Mouse (Mus musculus) liver, embryonic 16.5 days (tissue): Measurements from ENCODE around the gene A930018P22Rik. TPM values are rescaled to one million over a fixed set of nuclear protein-coding genes. Genes with fewer than 3 reads are reported as not detected.
"Not testable (repeated sequence)": the region's sequence is repeated elsewhere in the genome, so short reads cannot be mapped to it uniquely, and the experiment has no call there.

Source experiments
- ATAC-seq: fragments of 200-750 bp; cut with Nextera tagmentation; 2 replicates; pipeline ENCODE4 v1.8.0; 2017; ENCODE audit warnings: low read depth, mild to moderate bottlenecking, moderate number of reproducible peaks, moderate library complexity
- H3K27ac ChIP-seq: fragments of 300-500 bp; sonication (generic); 2 replicates; pipeline ENCODE4 v1.5.1; 2014; ENCODE audit warnings: mild to moderate bottlenecking, low read length
- H3K27me3 ChIP-seq: fragments of 300-500 bp; sonication (generic); 2 replicates; pipeline ENCODE4 v1.6.1; 2014; ENCODE audit warnings: low read depth, low read length, mixed read lengths; ENCODE audit not compliant: control insufficient read depth, insufficient read depth
- H3K36me3 ChIP-seq: fragments of 300-500 bp; sonication (generic); 2 replicates; pipeline ENCODE4 v1.6.1; 2014; ENCODE audit warnings: mild to moderate bottlenecking; ENCODE audit not compliant: control insufficient read depth, insufficient read depth
- H3K4me1 ChIP-seq: fragments of 300-500 bp; sonication (generic); 2 replicates; pipeline ENCODE4 v1.6.1; 2014; ENCODE audit warnings: low read depth, low read length, mixed read lengths; ENCODE audit not compliant: control insufficient read depth
- H3K4me2 ChIP-seq: fragments of 300-500 bp; sonication (generic); 2 replicates; pipeline ENCODE4 v1.6.1; 2014; ENCODE audit warnings: low read depth, low read length, mixed read lengths
- H3K4me3 ChIP-seq: fragments of 300-500 bp; sonication (generic); 2 replicates; pipeline ENCODE4 v1.5.1; 2014; ENCODE audit warnings: low read depth, mild to moderate bottlenecking, low read length
- H3K9ac ChIP-seq: fragments of 300-500 bp; sonication (generic); 2 replicates; pipeline ENCODE4 v1.6.1; 2014; ENCODE audit warnings: low read depth, low read length
- H3K9me3 ChIP-seq: fragments of 300-500 bp; sonication (generic); replicated peaks from 2 replicates; pipeline ENCODE4 v1.6.1; 2016; ENCODE audit warnings: low read length; ENCODE audit not compliant: control insufficient read depth
- WGBS: fragments of 180-500 bp; shearing (Covaris S2); extraction: QIAGEN DNeasy Blood & Tissue Kit; methylation state at CpG from one replicate; pipeline ENCODE4 v1.1.7; 2014; ENCODE audit not compliant: insufficient replicate concordance; 5-methylcytosine and 5-hydroxymethylcytosine counted together
- polyA plus RNA-seq: library from polyadenylated mRNA; unstranded; fragments of >200 nt; fragmentation: Nextera tagmentation; extraction: Ambion mirVana; gene quantifications from 2 replicates; pipeline ENCODE4 v1.2.1, GENCODE M21; 2015

The A930018P22Rik gene
- polyA plus RNA-seq, 1 experiment from 2014 or later: 0.35 TPM

GRCm38 (mm10) chr2:104110031-104110430, 12.5 kb upstream of the A930018P22Rik start:
- ATAC-seq: no peak
- no peak overlapping the region for H3K4me3 ChIP-seq
- H3K4me2 ChIP-seq: no peak overlapping the region
- no peaks in the 10 kb centered on the region for H3K27me3 ChIP-seq
- H3K36me3 ChIP-seq: peaks cover 8% of the 10 kb centered on the region; the same call in 1 of the 2 replicates
- H3K27ac ChIP-seq: no peak overlapping the region
- no peak overlapping the region for H3K9ac ChIP-seq
- WGBS: 61% methylated on average over 4 of the region's 4 CpGs
- H3K4me1 ChIP-seq: peaks cover 13% of the 10 kb centered on the region
- H3K9me3 ChIP-seq: no peaks in the 10 kb centered on the region

GRCm38 (mm10) chr2:104111170-104111797, 11.3 kb upstream of the A930018P22Rik start:
- H3K27me3 ChIP-seq, H3K27ac ChIP-seq, H3K4me3 ChIP-seq, H3K36me3 ChIP-seq, ATAC-seq, H3K9me3 ChIP-seq, H3K4me2 ChIP-seq, H3K9ac ChIP-seq: not testable (repeated sequence)
- peaks cover 13% of the 10 kb centered on the region for H3K4me1 ChIP-seq
- no CpG with 5 or more reads among the region's 1 CpGs for WGBS

- not testable (repeated sequence) for H3K9me3 ChIP-seq, H3K27me3 ChIP-seq, H3K9ac ChIP-seq, H3K4me1 ChIP-seq, H3K4me2 ChIP-seq, H3K4me3 ChIP-seq, H3K27ac ChIP-seq, H3K36me3 ChIP-seq
- peak; percentile 78 for ATAC-seq
Measured at GRCm38 (mm10) chr2:104113563-104113962, 9.0 kb upstream of the A930018P22Rik start.

- Histone ChIP-seq H3K4me1 (no peaks in the 10 kb centered on the region; the same call in 1 of the 2 replicates), H3K36me3 (peaks cover 7% of the 10 kb centered on the region), H3K4me3 (no peak overlapping the region), H3K4me2 (no peak overlapping the region), H3K9ac (no peak overlapping the region), H3K27ac (no peak overlapping the region), H3K27me3 (no peaks in the 10 kb centered on the region), H3K9me3 (no peaks in the 10 kb centered on the region)
- ATAC-seq: no peak
- 72% methylated on average over 3 of the region's 3 CpGs for WGBS
Measured at GRCm38 (mm10) chr2:104114898-104115297, 7.7 kb upstream of the A930018P22Rik start.

GRCm38 (mm10) chr2:104117173-104117572, 5.4 kb upstream of the A930018P22Rik start:
- not testable (repeated sequence) for H3K9me3 ChIP-seq, H3K27me3 ChIP-seq, H3K4me2 ChIP-seq, H3K36me3 ChIP-seq, H3K4me3 ChIP-seq, H3K9ac ChIP-seq, ATAC-seq
- H3K27ac ChIP-seq: peak overlapping the region; percentile 29; the same call in 1 of the 2 replicates
- H3K4me1 ChIP-seq: peaks cover 19% of the 10 kb centered on the region

- H3K4me2 ChIP-seq: no peak overlapping the region
- H3K4me1 ChIP-seq: peaks cover 33% of the 10 kb centered on the region
- no peak overlapping the region for H3K27ac ChIP-seq
- no peaks in the 10 kb centered on the region for H3K9me3 ChIP-seq
- no peak overlapping the region for H3K9ac ChIP-seq
- peaks cover 7% of the 10 kb centered on the region; the same call in 1 of the 2 replicates for H3K36me3 ChIP-seq
- ATAC-seq: no peak
- 84% methylated on average over 1 of the region's 1 CpGs for WGBS
- H3K4me3 ChIP-seq: no peak overlapping the region
- no peaks in the 10 kb centered on the region for H3K27me3 ChIP-seq
Measured at GRCm38 (mm10) chr2:104119097-104119496, 3.5 kb upstream of the A930018P22Rik start.

GRCm38 (mm10) chr2:104120312-104120711, 2.3 kb upstream of the A930018P22Rik start:
- 76% methylated on average over 6 of the region's 6 CpGs for WGBS

GRCm38 (mm10) chr2:104121681-104122504, 676 bp upstream of the A930018P22Rik start:
- WGBS: 34% methylated on average over 8 of the region's 8 CpGs
- peak overlapping the region; percentile 98 for H3K9ac ChIP-seq
- peak overlapping the region; percentile 97 for H3K27ac ChIP-seq
- peak; percentile 63 for ATAC-seq
- peaks cover 5% of the 10 kb centered on the region for H3K27me3 ChIP-seq
- peak overlapping the region; percentile 79 for H3K4me3 ChIP-seq
- no peaks in the 10 kb centered on the region for H3K9me3 ChIP-seq
- peak overlapping the region; percentile 93 for H3K4me2 ChIP-seq
- peaks cover 38% of the 10 kb centered on the region for H3K4me1 ChIP-seq
- H3K36me3 ChIP-seq: peaks cover 7% of the 10 kb centered on the region; the same call in 1 of the 2 replicates

More at GRCm38 (mm10) chr2:104120312-104120711, 2.3 kb upstream of the A930018P22Rik start:
- no peaks in the 10 kb centered on the region; the same call in 1 of the 2 replicates for H3K27me3 ChIP-seq
- peak overlapping the region; percentile 97 for H3K27ac ChIP-seq
- peaks cover 38% of the 10 kb centered on the region for H3K4me1 ChIP-seq
- peak overlapping the region; percentile 7; the same call in 1 of the 2 replicates for H3K9ac ChIP-seq
- no peak for ATAC-seq
- peaks cover 7% of the 10 kb centered on the region; the same call in 1 of the 2 replicates for H3K36me3 ChIP-seq
- H3K9me3 ChIP-seq: no peaks in the 10 kb centered on the region
- no peak overlapping the region for H3K4me3 ChIP-seq
- H3K4me2 ChIP-seq: no peak overlapping the region

- Histone ChIP-seq H3K9me3 (no peaks in the 10 kb centered on the region), H3K4me3 (peak overlapping the region; percentile 79), H3K27me3 (peaks cover 15% of the 10 kb centered on the region), H3K9ac (peak overlapping the region; percentile 98), H3K27ac (peak overlapping the region; percentile 97), H3K4me1 (peaks cover 40% of the 10 kb centered on the region), H3K4me2 (peak overlapping the region; percentile 93), H3K36me3 (no peaks in the 10 kb centered on the region)
- ATAC-seq: peak; percentile 17; the same call in 1 of the 2 replicates
- 22% methylated on average over 3 of the region's 3 CpGs for WGBS
Measured at GRCm38 (mm10) chr2:104123540-104123939, 971 bp downstream of the A930018P22Rik start.
